Comparison of ENCODE assay signal across 23 mouse cellular contexts in the genomic region with DNA sequence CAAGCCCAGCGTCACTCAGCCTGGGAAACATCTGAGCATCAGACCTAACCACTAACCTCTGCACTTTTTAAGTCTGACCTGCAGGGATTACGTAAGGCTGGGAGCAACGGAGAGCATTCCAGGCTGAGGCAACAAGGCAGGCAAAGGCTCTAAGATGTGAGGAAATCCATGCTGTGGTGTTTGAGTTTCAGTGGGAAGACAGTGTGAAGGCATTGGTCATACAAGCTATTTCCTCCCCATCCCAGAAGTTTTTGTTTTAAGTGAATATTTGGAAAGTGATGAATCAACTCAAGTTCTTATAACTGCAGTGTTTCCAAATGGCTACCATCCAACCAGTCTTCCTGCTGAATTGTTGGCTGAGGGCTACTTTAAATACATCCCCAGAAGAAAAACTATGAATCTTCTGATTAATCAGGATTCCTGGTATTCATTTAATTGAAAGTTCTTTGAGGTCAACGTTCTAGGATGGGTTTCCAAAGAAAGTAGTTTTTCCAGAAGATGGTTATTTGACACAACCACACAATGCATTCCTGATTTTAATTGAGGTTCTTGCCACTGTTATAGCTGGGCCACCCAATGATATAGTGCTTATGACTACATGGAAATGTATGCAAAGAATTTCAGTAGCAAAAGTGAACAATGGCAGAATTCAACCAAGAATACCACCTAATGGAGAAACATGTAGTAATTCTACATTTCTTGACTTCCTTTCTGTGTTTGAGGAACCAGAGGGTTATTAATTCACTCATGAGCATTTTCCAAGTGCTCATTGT. TPM values are rescaled to one million over a fixed set of nuclear protein-coding genes. Genes with fewer than 3 reads are reported as not detected.
DNase-seq lines count a peak whose midpoint lies in the region; ATAC-seq and TF ChIP-seq lines count a peak whose summit lies in the region.
"Had no signal": no experiment of that assay in that cellular context is flagged by ENCODE, and none has a peak within 500 bp of the region (broad histone marks: within the 10 kb centered on the region; RNA-seq: fewer than 3 reads in every experiment).

No protein-coding gene starts in this region.

- H3K27me3 ChIP-seq in kidney, postnatal 0 days (ENCODE audit: insufficient read depth, low read length): no peaks in the 10 kb centered on the region
- no peaks in the 10 kb centered on the region for H3K27me3 ChIP-seq in kidney, embryonic 15.5 days
- H3K27me3 ChIP-seq in lung, embryonic 16.5 days (ENCODE audit: control insufficient read depth, insufficient read depth, low read depth, low read length): no peaks in the 10 kb centered on the region
- no peaks in the 10 kb centered on the region for H3K27me3 ChIP-seq in stomach, embryonic 16.5 days (ENCODE audit: control insufficient read depth, insufficient read depth, low read length)
- H3K27me3 ChIP-seq: forebrain, embryonic 12.5 days; neural tube, embryonic 12.5 days had no signal

- H3K27ac ChIP-seq in kidney, postnatal 0 days: no peak overlapping the region
- H3K27ac ChIP-seq in kidney, embryonic 15.5 days: no peak overlapping the region; the same call in 1 of the 2 replicates
- no peak overlapping the region for H3K27ac ChIP-seq in lung, embryonic 16.5 days (ENCODE audit: low read length)
- peak overlapping the region; percentile 18; the same call in 1 of the 2 replicates for H3K27ac ChIP-seq in stomach, embryonic 16.5 days (ENCODE audit: low read length)
- H3K27ac ChIP-seq: forebrain, embryonic 12.5 days; hindbrain, embryonic 14.5 days; macrophage; midbrain, embryonic 10.5 days; neural tube, embryonic 12.5 days had no signal

- 49% methylated on average over 4 of the region's 4 CpGs for WGBS in kidney, postnatal 0 days
- 67% methylated on average over 4 of the region's 4 CpGs for WGBS in kidney, embryonic 15.5 days
- 32% methylated on average over 4 of the region's 4 CpGs for WGBS in lung, embryonic 16.5 days
- 47% methylated on average over 4 of the region's 4 CpGs for WGBS in lung, adult 2 months
- 48% methylated on average over 4 of the region's 4 CpGs for WGBS in stomach, embryonic 16.5 days

- no peak overlapping the region for H3K4me2 ChIP-seq in kidney, postnatal 0 days (ENCODE audit: low read length)
- no peak overlapping the region for H3K4me2 ChIP-seq in kidney, embryonic 15.5 days
- no peak overlapping the region for H3K4me2 ChIP-seq in lung, embryonic 16.5 days (ENCODE audit: low read depth, low read length)
- H3K4me2 ChIP-seq in stomach, embryonic 16.5 days (ENCODE audit: low read depth, low read length): no peak overlapping the region
- H3K4me2 ChIP-seq: forebrain, embryonic 12.5 days; heart, embryonic 11.5 days; hindbrain, embryonic 14.5 days; liver, embryonic 11.5 days; neural tube, embryonic 12.5 days had no signal

- no peak overlapping the region for H3K9ac ChIP-seq in kidney, postnatal 0 days (ENCODE audit: low read depth, low read length)
- no peak overlapping the region for H3K9ac ChIP-seq in kidney, embryonic 15.5 days
- no peak overlapping the region for H3K9ac ChIP-seq in lung, embryonic 16.5 days (ENCODE audit: low read length)
- H3K9ac ChIP-seq in stomach, embryonic 16.5 days (ENCODE audit: low read length): no peak overlapping the region
- H3K9ac ChIP-seq: forebrain, embryonic 12.5 days; hindbrain, embryonic 14.5 days; neural tube, embryonic 12.5 days had no signal

- TF ChIP-seq POLR2A in lung, adult 2 months (IDR thresholded peaks at IDR 0.05; ENCODE audit: borderline replicate concordance, extremely low read depth, low read depth, low read length): no peak

- H3K36me3 ChIP-seq in kidney, postnatal 0 days (ENCODE audit: insufficient read depth, low read length): no peaks in the 10 kb centered on the region
- H3K36me3 ChIP-seq in kidney, embryonic 15.5 days: no peaks in the 10 kb centered on the region
- no peaks in the 10 kb centered on the region for H3K36me3 ChIP-seq in lung, embryonic 16.5 days (ENCODE audit: control insufficient read depth, insufficient read depth, low read length)
- H3K36me3 ChIP-seq in stomach, embryonic 16.5 days (ENCODE audit: control insufficient read depth, insufficient read depth, low read length): no peaks in the 10 kb centered on the region
- H3K36me3 ChIP-seq: forebrain, embryonic 12.5 days; midbrain, embryonic 10.5 days; neural tube, embryonic 12.5 days had no signal

- H3K4me1 ChIP-seq in kidney, postnatal 0 days (replicated peaks; ENCODE audit: insufficient read depth, low read length): no peaks in the 10 kb centered on the region
- H3K4me1 ChIP-seq in kidney, embryonic 15.5 days: peaks cover 5% of the 10 kb centered on the region; the same call in 1 of the 2 replicates
- peaks cover 5% of the 10 kb centered on the region; the same call in 1 of the 2 replicates for H3K4me1 ChIP-seq in lung, embryonic 16.5 days (replicated peaks; ENCODE audit: control insufficient read depth, insufficient read depth, low read length)
- H3K4me1 ChIP-seq in lung, adult 2 months (ENCODE audit: control insufficient read depth, insufficient read depth, low read length): no peaks in the 10 kb centered on the region
- peaks cover 7% of the 10 kb centered on the region for H3K4me1 ChIP-seq in stomach, embryonic 16.5 days (ENCODE audit: control insufficient read depth, insufficient read depth, low read length)
- H3K4me1 ChIP-seq: forebrain, embryonic 12.5 days; midbrain, embryonic 10.5 days; neural tube, embryonic 12.5 days had no signal

- peak; percentile 84 for DNase-seq in kidney, postnatal 0 days (ENCODE audit: low spot score)
- DNase-seq in lung, adult 2 months: no peak
- DNase-seq in NIH3T3 (ENCODE audit: low read depth): peak; percentile 80
- DNase-seq in right cerebral cortex, postnatal 4 days: no peak
- no peak for DNase-seq in retina, embryonic 14.5 days (ENCODE audit: low spot score)
- DNase-seq: adrenal gland, postnatal 25 days; B cell, adult 2 months; cerebellum, adult 11-12 months; cerebellum, postnatal 14 days; embryo, embryonic 11 days; heart, postnatal 10 days; spleen, adult 18-20 months; thymus, adult 2 months had no signal

- ATAC-seq in kidney, postnatal 0 days (replicated peaks; ENCODE audit: low FRiP score, low read depth): no peak; the same call in 1 of the 2 replicates
- no peak for ATAC-seq in kidney, embryonic 15.5 days (replicated peaks; ENCODE audit: low FRiP score)
- peak; percentile 88 for ATAC-seq in lung, embryonic 16.5 days (ENCODE audit: low read depth)
- ATAC-seq in stomach, embryonic 16.5 days (ENCODE audit: insufficient read depth, low FRiP score): peak; percentile 25; the same call in 1 of the 2 replicates

- no peak for TF ChIP-seq CTCF in kidney, postnatal 0 days (IDR thresholded peaks at IDR 0.05; ENCODE audit: low read depth)
- no peak for TF ChIP-seq CTCF in lung, adult 2 months (IDR thresholded peaks at IDR 0.05; ENCODE audit: insufficient read depth, low read length)

- H3K9me3 ChIP-seq in kidney, postnatal 0 days (replicated peaks; ENCODE audit: low read length): no peaks in the 10 kb centered on the region
- H3K9me3 ChIP-seq in kidney, embryonic 15.5 days (replicated peaks): no peaks in the 10 kb centered on the region
- H3K9me3 ChIP-seq in lung, embryonic 16.5 days (ENCODE audit: control insufficient read depth, low read length): no peaks in the 10 kb centered on the region
- no peaks in the 10 kb centered on the region for H3K9me3 ChIP-seq in stomach, embryonic 16.5 days (replicated peaks; ENCODE audit: control insufficient read depth, low read length)
- H3K9me3 ChIP-seq: forebrain, embryonic 12.5 days; midbrain, embryonic 10.5 days; neural tube, embryonic 12.5 days had no signal

- H3K4me3 ChIP-seq in kidney, postnatal 0 days (replicated peaks; ENCODE audit: low read depth, low read length): no peak overlapping the region
- H3K4me3 ChIP-seq in kidney, embryonic 15.5 days (replicated peaks): no peak overlapping the region
- no peak overlapping the region for H3K4me3 ChIP-seq in lung, embryonic 16.5 days (ENCODE audit: low read length)
- no peak overlapping the region for H3K4me3 ChIP-seq in lung, adult 2 months (replicated peaks; ENCODE audit: extremely low read depth, low read depth, low read length)
- no peak overlapping the region for H3K4me3 ChIP-seq in stomach, embryonic 16.5 days (replicated peaks; ENCODE audit: low read length)
- H3K4me3 ChIP-seq: forebrain, embryonic 12.5 days; midbrain, embryonic 10.5 days; neural tube, embryonic 12.5 days had no signal

RNA-seq across cellular contexts. Expression of gene Npl, which starts 22.6 kb away (rescaled TPM):
- polyA plus RNA-seq in kidney, postnatal 0 days (2015; fragmentation: Nextera tagmentation; extraction: Ambion mirVana): 35.2 and 40.4 TPM in 2 replicates
- polyA plus RNA-seq in kidney, embryonic 15.5 days (2015; fragmentation: Nextera tagmentation; extraction: Ambion mirVana): 21.4 and 23.3 TPM in 2 replicates
- 7.0 and 7.1 TPM in 2 replicates for polyA plus RNA-seq in lung, embryonic 16.5 days (2015; fragmentation: Nextera tagmentation; extraction: Ambion mirVana)
- polyA plus RNA-seq in lung, adult 2 months (2012; rRNA removed): 1.0 and 1.1 TPM in 2 replicates
- 22.6 and 27.9 TPM in 2 replicates for polyA plus RNA-seq in stomach, embryonic 16.5 days (2015; fragmentation: Nextera tagmentation; extraction: Ambion mirVana)

Comparison
In these comparisons a context has a peak if more than half of its experiments do, and no peak if none do; other contexts are left out.
1. ATAC-seq: peak in lung, embryonic 16.5 days (single experiment) and stomach, embryonic 16.5 days (single experiment); none in kidney, postnatal 0 days (single experiment) and kidney, embryonic 15.5 days (single experiment).
2. DNase-seq: peak in kidney, postnatal 0 days (single experiment) and NIH3T3 (single experiment); none in lung, adult 2 months (single experiment), right cerebral cortex, postnatal 4 days (single experiment) and retina, embryonic 14.5 days (single experiment).